Mouse (Mus musculus) layer of hippocampus, adult 18-20 months (tissue): ENCODE data around the gene Mlf1. TPM values are rescaled to one million over a fixed set of nuclear protein-coding genes. Genes with fewer than 3 reads are reported as not detected.

Experiments used
- DNase-seq, 2 experiments: peaks; one replicate each; pipeline ENCODE4 v3.0.0; 2022; ENCODE audit warnings: low spot score in 2 of 2
- long read RNA-seq: library from polyadenylated mRNA; stranded (forward); transcript quantifications from one replicate; pipeline ENCODE4 v2.0.0, GENCODE M21; 2021
- total RNA-seq, 2 experiments: library from RNA; stranded (reverse); gene quantifications; 2 replicates each; pipeline ENCODE4 v1.2.3; 2021

Gene Mlf1
- total RNA-seq = 1 to 10 TPM in 1 of 2 experiments, under 1 TPM in 1; 0.61 to 2.0 TPM
- long read RNA-seq, partial matches to known transcripts = 0 of 3 reads
- long read RNA-seq, other reads (novel, unspliced or antisense) = 0 of 3 reads

GRCm38 (mm10) chr3:67373872-67374271, at the start of gene Mlf1:
Gene Mlf1, plus strand, starts transcription at chr3:67374097.
- peak; percentile 90 to 93 for DNase-seq

DNA sequence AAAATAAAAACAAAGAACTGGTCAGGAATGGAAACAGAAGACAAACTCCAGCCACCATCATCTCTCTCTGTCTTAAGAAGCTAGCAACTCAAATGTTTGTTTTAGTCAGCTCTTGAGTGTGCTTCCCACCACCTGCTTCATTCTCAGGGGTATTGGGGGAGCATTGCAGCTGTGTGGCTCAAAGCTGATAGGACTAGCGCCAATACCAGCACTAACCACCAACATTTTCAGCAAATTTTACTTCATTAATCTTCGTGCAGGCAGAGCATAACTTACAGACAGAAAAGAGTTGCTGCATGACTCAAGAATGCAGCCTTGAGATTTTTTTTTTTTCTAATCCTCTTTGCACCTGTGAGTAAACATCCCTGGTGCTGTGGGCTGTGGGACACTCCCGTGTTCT, 34.3 kb upstream of the Mlf1 start:
- DNase-seq = no peak

DNA sequence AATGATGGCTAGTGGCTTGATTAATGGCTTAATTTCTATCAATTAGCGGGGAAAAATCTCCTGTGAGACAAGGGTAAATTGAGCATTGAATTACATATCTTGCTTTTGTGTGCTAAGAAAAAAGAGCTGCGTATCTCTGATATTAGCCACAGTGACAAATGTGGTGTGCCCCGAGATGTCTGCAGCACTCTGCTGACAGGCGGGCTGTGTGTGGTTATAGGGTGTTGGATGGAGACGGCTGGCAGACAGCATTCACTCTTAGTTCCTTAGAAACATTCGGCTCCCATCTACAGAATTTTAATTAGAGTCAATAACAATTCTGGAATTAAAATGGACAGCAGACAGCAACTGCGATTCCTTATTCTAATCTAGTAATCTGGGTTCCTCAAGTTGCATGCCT, 33.0 kb upstream of the Mlf1 start:
- no peak for DNase-seq

GRCm38 (mm10) chr3:67343004-67343662, 30.8 kb upstream of the Mlf1 start:
- DNase-seq = no peak

GRCm38 (mm10) chr3:67344599-67344998, 29.3 kb upstream of the Mlf1 start:
- DNase-seq = peak; percentile 57 to 76

- DNase-seq = no peak
Measured at GRCm38 (mm10) chr3:67346674-67347073, 27.2 kb upstream of the Mlf1 start.

DNA sequence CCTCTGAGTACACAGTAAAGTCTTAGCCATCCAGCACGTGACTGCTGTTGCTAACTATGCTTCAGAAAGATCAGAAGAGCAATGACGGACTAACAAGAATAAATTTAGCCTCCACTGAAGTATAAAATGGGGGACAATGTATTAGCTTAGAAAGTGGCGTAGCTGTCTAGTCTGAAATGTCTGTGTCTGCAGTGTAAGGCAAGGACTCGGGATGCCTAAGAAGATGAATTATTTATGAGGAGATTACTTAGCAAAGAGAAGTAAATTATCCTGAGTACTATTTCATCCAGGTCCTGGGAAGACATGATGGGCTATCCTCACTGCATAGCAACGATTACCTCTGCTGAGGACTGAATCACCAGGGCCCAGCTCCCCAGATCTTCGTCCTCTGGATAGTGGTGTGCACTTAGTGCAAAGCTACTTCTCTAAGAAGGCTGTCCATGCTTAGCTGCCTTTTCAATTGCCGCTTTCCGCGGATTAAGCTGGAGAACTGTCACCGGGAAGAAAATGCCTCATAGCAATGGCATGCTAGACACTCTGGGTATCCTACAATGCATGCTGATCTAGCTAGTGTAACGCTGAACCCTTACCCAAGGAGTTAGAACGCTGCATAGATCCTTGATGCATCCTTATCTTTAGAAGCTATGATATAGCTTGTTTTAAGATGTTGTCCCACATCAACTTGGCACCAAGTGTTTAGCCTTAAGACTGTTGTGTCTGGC, 22.3 kb upstream of the Mlf1 start:
- DNase-seq = no peak

DNA sequence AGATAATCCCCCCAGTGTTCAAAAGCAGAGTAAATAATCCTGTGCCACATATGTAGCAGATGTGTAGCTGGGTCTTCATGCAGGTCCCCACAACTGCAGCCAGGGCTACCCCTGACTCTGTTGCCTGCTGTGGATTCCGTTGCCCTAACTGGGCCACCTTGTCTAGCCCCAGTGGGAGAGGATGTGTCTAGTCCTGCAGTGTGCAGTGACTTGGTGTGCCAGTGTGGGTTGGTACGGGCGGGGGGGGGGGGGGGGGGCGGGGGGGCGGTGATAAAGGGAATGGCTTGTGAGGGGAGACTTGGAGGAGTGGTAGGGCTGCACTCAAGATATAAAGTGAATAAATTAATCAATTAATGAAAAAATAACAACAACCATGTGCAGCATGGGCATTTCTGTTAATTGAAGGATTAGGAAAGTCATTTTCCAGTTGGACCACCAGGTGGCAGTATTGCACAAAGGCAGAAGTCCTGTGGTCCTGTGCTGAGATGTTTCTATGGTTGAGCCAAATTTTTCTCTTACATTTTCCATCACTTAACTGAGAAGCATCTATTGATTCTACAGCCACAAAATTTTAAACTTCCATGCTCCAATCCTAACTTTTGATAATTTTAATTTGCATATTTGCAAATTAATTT, 21.7 kb upstream of the Mlf1 start:
- DNase-seq = peak in 1 of 2 experiments; percentile 45

DNA sequence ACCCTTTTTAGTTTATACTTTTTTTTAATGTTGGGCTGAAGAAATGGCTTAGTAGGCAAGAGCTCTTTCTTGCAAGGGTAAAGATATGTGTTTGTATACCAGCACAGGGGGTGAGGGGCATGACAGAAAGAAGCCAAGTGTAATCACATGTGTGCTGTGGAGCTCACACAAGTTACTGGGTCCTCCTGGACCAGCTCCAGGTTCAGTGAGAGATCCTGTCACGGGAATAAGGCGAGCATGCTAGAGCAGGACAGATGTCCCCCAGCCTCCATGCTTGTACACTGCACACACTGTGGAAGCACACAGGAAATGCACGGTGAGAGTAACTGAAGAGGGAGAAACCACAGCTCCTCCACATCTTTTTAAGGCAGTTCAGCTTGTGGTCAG, 21.1 kb upstream of the Mlf1 start:
- DNase-seq = no peak

GRCm38 (mm10) chr3:67358376-67358775, 15.5 kb upstream of the Mlf1 start:
- DNase-seq = no peak

DNA sequence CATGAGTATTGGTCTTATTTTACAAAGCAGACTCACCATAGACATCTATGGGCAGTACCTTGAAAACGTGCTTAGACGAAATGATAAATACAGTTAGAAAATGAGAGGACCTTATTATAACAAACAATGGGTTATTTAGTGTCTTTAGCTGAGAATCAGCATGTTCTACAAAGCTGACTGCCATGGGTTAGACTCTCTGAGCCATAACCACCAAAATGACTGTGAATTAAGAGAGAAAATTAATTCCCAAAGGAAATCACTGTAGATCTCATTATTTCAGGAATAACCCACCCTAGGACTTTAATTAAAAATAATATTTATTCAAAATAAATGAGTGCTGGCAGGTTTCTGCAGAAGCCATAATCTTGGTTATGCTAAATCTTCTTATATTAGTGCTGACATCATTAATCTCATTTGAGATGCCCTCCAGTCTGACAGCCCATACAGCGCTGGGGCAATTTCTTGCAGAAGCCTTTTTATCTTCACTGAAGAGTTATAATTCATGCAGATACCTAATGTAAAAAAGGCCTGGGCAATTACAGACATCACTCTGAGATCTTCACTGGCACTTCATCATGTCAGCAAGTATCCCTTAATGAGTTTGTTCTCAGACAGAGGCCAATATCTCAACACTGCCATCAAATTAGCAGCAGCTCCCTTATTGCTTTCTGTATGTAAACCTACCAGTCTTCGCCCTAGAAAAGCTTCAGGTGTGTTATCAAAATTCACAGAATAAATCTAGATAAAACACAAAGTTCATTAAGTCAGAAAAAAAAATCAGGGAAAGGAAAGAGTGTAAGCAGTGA, 7.6 kb upstream of the Mlf1 start:
- DNase-seq = no peak

GRCm38 (mm10) chr3:67367481-67367880, 6.4 kb upstream of the Mlf1 start:
- DNase-seq = no peak

DNA sequence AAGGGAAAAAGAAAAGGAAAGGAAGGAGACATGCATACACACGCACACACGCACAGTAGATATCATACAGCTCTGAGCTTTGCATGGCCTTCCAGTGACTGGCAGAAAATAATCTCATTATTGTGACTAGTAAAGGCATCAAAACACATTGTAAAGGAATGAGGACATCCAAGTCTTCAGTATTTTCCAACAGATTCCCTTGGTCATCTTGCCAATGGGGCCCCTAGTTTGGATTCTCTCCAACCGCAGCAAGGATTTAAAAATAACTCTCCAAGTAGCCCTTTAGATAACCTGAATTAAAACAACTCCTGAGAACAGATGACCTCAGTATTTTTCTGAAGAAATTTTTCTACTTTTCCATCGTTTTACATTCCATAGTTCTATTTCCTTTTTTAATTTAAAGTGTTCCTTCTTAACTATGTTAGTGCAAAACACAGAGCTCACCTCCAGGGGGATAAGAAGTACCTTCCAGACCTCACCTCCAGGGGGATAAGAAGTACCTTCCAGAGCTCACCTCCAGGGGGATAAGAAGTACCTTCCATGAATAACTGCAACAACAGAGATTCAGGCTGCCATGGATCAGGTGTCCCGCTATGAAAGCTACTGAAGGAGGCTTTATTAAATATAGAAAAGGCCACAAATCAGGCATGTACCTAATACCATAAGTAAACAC, 4.4 kb upstream of the Mlf1 start:
- DNase-seq = no peak

- DNase-seq = no peak
Measured at GRCm38 (mm10) chr3:67372194-67372593, 1.7 kb upstream of the Mlf1 start.

GRCm38 (mm10) chr3:67372781-67373180, 1.1 kb upstream of the Mlf1 start:
- no peak for DNase-seq

DNA sequence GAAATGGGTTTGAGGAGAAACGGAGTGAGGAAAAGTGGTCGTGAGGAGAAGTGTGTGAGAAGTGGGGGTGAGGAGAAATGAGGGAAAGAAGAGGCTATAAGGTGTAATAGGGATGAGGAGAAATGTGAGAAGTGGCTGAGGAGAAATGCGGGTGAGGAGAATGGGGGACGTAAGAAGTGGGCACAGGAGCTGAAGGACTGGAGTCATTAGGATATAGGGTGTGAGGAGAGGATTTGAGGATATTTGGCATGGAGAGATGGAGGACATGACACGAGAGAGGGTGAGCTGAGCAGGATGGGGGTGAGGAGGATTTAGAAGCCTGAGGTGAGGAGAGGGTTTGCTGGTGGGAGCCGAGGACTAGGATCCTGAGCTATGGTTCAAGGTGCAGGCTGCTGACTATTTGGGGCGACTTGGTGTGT, 472 bp downstream of the Mlf1 start:
- DNase-seq = no peak

DNA sequence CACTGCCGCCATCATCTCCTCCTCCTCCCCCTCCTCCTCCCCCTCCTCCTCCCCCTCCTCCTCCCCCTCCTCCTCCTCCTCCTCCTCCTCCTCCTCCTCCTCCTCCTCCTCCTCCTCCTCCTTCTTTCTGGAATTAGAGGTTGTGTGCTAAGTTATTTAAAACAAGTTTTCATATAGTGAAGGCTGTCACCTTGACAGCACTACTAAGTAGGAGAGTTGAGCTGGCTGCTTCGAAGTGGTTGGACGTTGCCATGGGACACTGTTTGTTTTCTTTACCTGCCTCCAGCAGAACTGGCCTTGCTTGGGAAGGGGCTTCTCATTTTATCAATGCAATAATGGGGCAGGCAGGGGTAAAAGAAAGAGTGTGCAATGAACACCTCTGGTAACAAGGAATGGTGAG, 1.2 kb downstream of the Mlf1 start, which contains the start of gene Gm17402:
TSS of gene Gm17402 (minus strand) at position 101 of the 400 bp plus-strand sequence.
- no peak for DNase-seq

GRCm38 (mm10) chr3:67378215-67378614, 4.3 kb downstream of the Mlf1 start:
- no peak for DNase-seq

GRCm38 (mm10) chr3:67429338-67429998, 55.6 kb downstream of the Mlf1 start:
- DNase-seq = no peak

- peak; percentile 84 to 91 for DNase-seq
Measured at GRCm38 (mm10) chr3:67429999-67430380, 56.1 kb downstream of the Mlf1 start, which contains the start of gene Gfm1. Gene Gfm1, plus strand, starts transcription at chr3:67430096.
